Mouse (Mus musculus): Measurements from ENCODE around the gene Gm10477. TPM values are rescaled to one million over a fixed set of nuclear protein-coding genes. Genes with fewer than 3 reads are reported as not detected.

Gene Gm10477
- not detected in 2 replicates for polyA plus RNA-seq (2012; rRNA removed)

DNA sequence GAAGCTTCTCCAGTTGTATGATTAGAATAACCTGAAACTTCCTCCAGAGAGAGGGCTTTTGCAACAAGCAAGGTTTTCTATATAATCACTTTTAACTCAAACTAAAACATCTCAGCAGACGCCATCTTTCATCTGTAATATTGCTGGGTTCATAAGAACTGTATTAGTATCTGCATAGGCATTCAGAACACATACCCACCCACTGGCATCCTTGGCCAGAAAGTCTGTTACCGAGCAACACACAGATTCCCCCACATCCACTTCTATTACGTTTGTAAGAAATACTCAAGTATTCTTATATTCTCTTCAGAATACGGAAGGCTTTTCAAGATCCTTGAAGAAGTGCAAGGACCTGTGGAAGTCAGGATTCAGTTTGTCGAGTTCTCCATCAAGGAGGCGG, at the start of gene Gm10477:
Gene Gm10477, plus strand, starts transcription at position 301 of the 400 bp plus-strand sequence.

DNA sequence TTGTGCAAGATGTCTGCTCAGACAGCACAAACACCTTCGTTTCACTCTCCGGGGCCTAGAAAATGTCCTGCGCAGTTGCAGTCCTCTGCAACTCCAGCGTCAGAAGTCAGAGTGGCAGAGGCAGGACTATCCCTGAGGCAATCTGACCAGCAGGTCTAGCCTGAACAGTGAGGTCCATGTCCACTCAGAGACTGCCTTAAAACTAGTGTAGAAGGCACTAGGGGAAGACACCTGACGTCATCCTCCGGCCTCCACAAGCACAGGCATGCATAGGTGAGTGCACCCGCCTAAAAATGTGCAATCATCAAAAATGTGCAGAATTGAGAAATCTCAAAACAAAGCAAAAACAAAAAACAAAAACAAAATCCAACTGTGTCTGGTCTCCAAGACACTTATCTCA, 25.0 kb downstream of the Gm10477 start, which contains the start of gene Gm648:
Gene Gm648, minus strand, starts transcription at position 101 of the 400 bp plus-strand sequence.

Other genes starting within 250 kb of the Gm10477 start
- 0.05 and 0.08 TPM in 2 replicates for gene Zfp449, start 178.3 kb upstream of the Gm10477 start, polyA plus RNA-seq (2012; rRNA removed)
- gene Smim10l2a, start 150.2 kb upstream of the Gm10477 start, polyA plus RNA-seq (2012; rRNA removed): 0.76 and 0.84 TPM in 2 replicates
- gene Gm2174, start 76.8 kb upstream of the Gm10477 start, polyA plus RNA-seq (2012; rRNA removed): not detected in 2 replicates
- 1.0 and 4.4 TPM in 2 replicates for gene Ints6l, start 69.9 kb upstream of the Gm10477 start, polyA plus RNA-seq (2012; rRNA removed)
- gene Gm648, start 24.9 kb downstream of the Gm10477 start, polyA plus RNA-seq (2012; rRNA removed): not detected in 2 replicates
- gene Mmgt1, start 73.3 kb downstream of the Gm10477 start, polyA plus RNA-seq (2012; rRNA removed): 1.1 and 1.2 TPM in 2 replicates
- gene Slc9a6, start 85.0 kb downstream of the Gm10477 start, polyA plus RNA-seq (2012; rRNA removed): 12.6 and 14.8 TPM in 2 replicates
- gene Fhl1, start 207.0 kb downstream of the Gm10477 start, polyA plus RNA-seq (2012; rRNA removed): 179 and 224 TPM in 2 replicates

Measured in stomach, adult 2 months (tissue).